Mouse (Mus musculus) embryonic facial prominence, embryonic 11.5 days (tissue): Measurements from ENCODE around the gene Kcnj10. TPM values are rescaled to one million over a fixed set of nuclear protein-coding genes. Genes with fewer than 3 reads are reported as not detected.

Source experiments
- ATAC-seq: fragments of 200-750 bp; cut with Nextera tagmentation; replicated peaks from 2 replicates; pipeline ENCODE4 v1.8.0; 2017; ENCODE audit warnings: low read depth; ENCODE audit not compliant: insufficient number of reproducible peaks, low FRiP score, low TSS enrichment
- DNase-seq: peaks from one replicate; pipeline ENCODE4 v3.0.0-alpha.2; 2015; ENCODE audit warnings: low spot score
- H3K27ac ChIP-seq: fragments of 300-500 bp; sonication (generic); replicated peaks from 2 replicates; pipeline ENCODE4 v1.5.1; 2014; ENCODE audit warnings: mild to moderate bottlenecking, low read depth, low read length, control low read depth
- H3K27me3 ChIP-seq: fragments of 300-500 bp; sonication (generic); 2 replicates; pipeline ENCODE4 v1.6.1; 2014; ENCODE audit warnings: mild to moderate bottlenecking, low read length, moderate library complexity, mixed read lengths; ENCODE audit not compliant: control insufficient read depth, insufficient read depth
- H3K36me3 ChIP-seq: fragments of 300-500 bp; sonication (generic); replicated peaks from 2 replicates; pipeline ENCODE4 v1.6.1; 2014; ENCODE audit warnings: low read depth, mild to moderate bottlenecking, low read length, moderate library complexity, mixed read lengths; ENCODE audit not compliant: control insufficient read depth, insufficient read depth
- H3K4me1 ChIP-seq: fragments of 300-500 bp; sonication (generic); 2 replicates; pipeline ENCODE4 v1.6.1; 2014; ENCODE audit warnings: low read length, mixed read lengths; ENCODE audit not compliant: control insufficient read depth, insufficient read depth
- H3K4me2 ChIP-seq: fragments of 300-500 bp; sonication (generic); 2 replicates; pipeline ENCODE4 v1.6.1; 2014; ENCODE audit warnings: low read depth, mild to moderate bottlenecking, control low read depth, low read length, moderate library complexity
- H3K4me3 ChIP-seq: fragments of 300-500 bp; sonication (generic); 2 replicates; pipeline ENCODE4 v1.5.1; 2014; ENCODE audit warnings: low read depth, low read length, control low read depth
- H3K9ac ChIP-seq: fragments of 300-500 bp; sonication (generic); replicated peaks from 2 replicates; pipeline ENCODE4 v1.6.1; 2014; ENCODE audit warnings: mild to moderate bottlenecking, control low read depth, low read length
- H3K9me3 ChIP-seq: fragments of 300-500 bp; sonication (generic); replicated peaks from 2 replicates; pipeline ENCODE4 v1.6.1; 2016; ENCODE audit warnings: mild to moderate bottlenecking, low read length, inconsistent platforms, mixed read lengths; ENCODE audit not compliant: control insufficient read depth
- WGBS: fragments of 180-500 bp; shearing (Covaris S2); extraction: QIAGEN DNeasy Blood & Tissue Kit; methylation state at CpG from one replicate; pipeline ENCODE4 v1.1.7; 2014; 5-methylcytosine and 5-hydroxymethylcytosine counted together
- polyA plus RNA-seq: library from polyadenylated mRNA; unstranded; fragments of >200 nt; fragmentation: Nextera tagmentation; extraction: Ambion mirVana; gene quantifications from 2 replicates; pipeline ENCODE4 v1.2.1, GENCODE M21; 2014

The Kcnj10 gene
- polyA plus RNA-seq, 1 experiment from 2014 or later = 0.11 TPM

DNA sequence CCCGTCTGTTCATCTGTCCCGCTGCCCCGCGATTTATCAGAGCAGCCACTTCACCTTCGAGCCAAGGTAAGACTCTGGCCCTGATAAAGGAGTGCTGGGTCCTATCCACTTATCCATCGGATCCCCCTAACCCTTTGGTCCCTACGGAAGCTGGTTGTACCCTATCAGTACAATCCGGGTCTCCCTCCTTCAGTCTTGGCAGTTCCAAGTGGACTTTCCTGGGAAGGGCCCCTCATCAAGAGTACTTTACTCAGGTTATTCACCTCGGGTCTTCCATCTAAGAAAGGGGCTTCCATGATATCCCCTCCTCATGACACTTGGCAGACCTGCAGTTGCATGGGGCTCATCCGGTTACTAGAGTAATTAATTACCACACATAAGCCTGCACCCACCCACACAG is 376 bp downstream of the Kcnj10 start:
- peak overlapping the region; percentile 33 for H3K4me3 ChIP-seq
- H3K27me3 ChIP-seq = peaks cover 20% of the 10 kb centered on the region
- no peaks in the 10 kb centered on the region for H3K4me1 ChIP-seq
- no peaks in the 10 kb centered on the region for H3K36me3 ChIP-seq
- DNase-seq = no peak
- H3K27ac ChIP-seq = no peak overlapping the region
- H3K9ac ChIP-seq = no peak overlapping the region
- peak; percentile 50; the same call in 1 of the 2 replicates for ATAC-seq
- 22% methylated on average over 10 of the region's 10 CpGs for WGBS
- H3K9me3 ChIP-seq = no peaks in the 10 kb centered on the region
- peak overlapping the region; percentile 60 for H3K4me2 ChIP-seq

DNA sequence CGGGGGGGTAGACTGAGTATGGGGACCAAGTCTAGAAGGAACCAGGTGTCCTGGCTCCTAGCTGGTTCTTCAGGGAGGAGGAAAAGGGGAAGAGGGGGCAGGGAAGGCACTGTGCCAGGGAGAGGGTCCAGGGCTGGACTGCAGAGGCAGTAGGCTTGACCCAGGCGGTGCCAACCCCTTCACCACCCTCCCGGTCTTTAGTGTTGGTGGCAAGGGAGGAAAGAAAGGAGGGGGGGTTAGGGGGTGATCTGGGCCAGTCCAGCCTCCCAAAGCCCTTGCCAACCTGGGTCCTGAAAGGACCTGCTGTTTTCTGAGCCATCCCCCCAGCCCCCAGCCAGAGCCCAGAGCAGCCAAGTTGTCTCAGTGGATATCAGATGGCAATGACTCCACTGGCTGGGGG is 1.7 kb downstream of the Kcnj10 start:
- WGBS = 80% methylated on average over 3 of the region's 3 CpGs
- Histone ChIP-seq H3K27me3 (peaks cover 20% of the 10 kb centered on the region), H3K36me3 (no peaks in the 10 kb centered on the region), H3K9me3 (no peaks in the 10 kb centered on the region), H3K27ac (no peak overlapping the region), H3K4me3 (no peak overlapping the region), H3K4me2 (no peak overlapping the region), H3K9ac (no peak overlapping the region), H3K4me1 (no peaks in the 10 kb centered on the region)
- DNase-seq = no peak
- no peak for ATAC-seq

DNA sequence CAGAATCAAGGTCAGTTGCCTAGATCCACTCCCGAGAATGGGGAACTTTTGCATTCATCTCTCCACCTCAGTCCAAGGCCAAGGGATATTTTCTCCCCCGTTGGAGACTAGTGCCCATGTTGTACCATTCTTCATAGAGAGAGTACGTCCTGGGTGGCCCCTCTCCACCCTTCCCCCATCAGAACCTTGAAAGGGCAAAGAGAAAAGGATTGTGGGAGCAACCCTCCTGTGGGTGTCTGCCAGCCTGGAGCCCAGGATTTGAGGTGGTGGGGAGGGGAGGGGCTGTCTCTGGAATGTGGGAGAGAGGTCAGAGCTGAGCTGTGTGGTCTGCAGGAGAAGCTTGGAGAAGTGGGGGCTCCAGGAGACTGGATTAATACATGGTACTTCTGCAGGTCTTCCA is 2.9 kb downstream of the Kcnj10 start:
- no peak overlapping the region for H3K9ac ChIP-seq
- peaks cover 20% of the 10 kb centered on the region for H3K27me3 ChIP-seq
- no peak overlapping the region for H3K4me2 ChIP-seq
- no peak for ATAC-seq
- no peaks in the 10 kb centered on the region for H3K4me1 ChIP-seq
- DNase-seq = no peak
- H3K9me3 ChIP-seq = no peaks in the 10 kb centered on the region
- WGBS = 67% methylated on average over 3 of the region's 3 CpGs
- no peak overlapping the region for H3K4me3 ChIP-seq
- no peaks in the 10 kb centered on the region for H3K36me3 ChIP-seq
- H3K27ac ChIP-seq = no peak overlapping the region

DNA sequence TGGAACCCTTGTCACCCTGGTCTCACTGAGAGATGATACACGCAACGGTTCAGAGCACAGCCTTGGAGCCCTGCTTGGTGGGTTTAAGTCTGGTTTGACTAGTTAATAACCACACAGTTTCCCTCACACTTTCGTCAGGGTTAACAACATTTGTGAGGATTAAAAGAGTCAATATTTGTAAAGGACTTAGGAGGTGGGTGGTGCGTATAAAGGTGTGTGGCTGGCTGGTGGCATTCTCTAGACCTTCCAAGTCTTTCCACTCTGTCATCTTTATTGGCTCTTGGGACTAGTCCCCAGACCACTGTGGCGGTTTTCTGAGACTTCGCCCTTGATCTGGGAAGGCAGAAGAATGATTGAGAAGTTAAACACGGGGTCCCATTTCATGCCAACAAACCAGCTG is 3.8 kb downstream of the Kcnj10 start:
- Histone ChIP-seq H3K4me3 (no peak overlapping the region), H3K4me1 (no peaks in the 10 kb centered on the region), H3K36me3 (no peaks in the 10 kb centered on the region), H3K4me2 (no peak overlapping the region), H3K9me3 (no peaks in the 10 kb centered on the region), H3K9ac (no peak overlapping the region), H3K27me3 (peaks cover 17% of the 10 kb centered on the region), H3K27ac (no peak overlapping the region)
- ATAC-seq (no peak), DNase-seq (no peak)
- 84% methylated on average over 7 of the region's 7 CpGs for WGBS

DNA sequence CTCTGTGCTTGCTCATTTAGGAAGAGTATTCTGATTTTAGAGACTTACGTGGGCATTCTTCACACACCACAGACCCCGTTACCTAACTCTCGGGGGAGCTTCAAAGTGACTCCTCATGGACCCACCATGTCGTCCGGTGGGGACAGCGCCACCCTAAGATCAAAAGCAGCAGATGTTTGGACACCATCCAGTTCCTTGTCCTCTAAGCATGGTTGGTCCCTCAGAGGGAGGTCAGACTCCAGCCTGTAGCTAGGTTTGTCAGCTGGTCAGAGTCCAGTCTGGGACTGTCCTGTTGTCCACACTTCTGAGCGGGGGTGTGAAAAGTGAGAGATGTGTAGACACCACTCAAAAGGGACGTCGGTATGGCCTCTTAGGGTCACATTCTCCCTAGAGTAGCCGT is 5.7 kb downstream of the Kcnj10 start:
- no peak for DNase-seq
- Histone ChIP-seq H3K27ac (no peak overlapping the region), H3K4me2 (no peak overlapping the region), H3K9ac (no peak overlapping the region), H3K9me3 (no peaks in the 10 kb centered on the region), H3K36me3 (no peaks in the 10 kb centered on the region), H3K27me3 (peaks cover 3% of the 10 kb centered on the region), H3K4me3 (no peak overlapping the region), H3K4me1 (no peaks in the 10 kb centered on the region; the same call in 1 of the 2 replicates)
- WGBS = 83% methylated on average over 10 of the region's 10 CpGs
- no peak for ATAC-seq

DNA sequence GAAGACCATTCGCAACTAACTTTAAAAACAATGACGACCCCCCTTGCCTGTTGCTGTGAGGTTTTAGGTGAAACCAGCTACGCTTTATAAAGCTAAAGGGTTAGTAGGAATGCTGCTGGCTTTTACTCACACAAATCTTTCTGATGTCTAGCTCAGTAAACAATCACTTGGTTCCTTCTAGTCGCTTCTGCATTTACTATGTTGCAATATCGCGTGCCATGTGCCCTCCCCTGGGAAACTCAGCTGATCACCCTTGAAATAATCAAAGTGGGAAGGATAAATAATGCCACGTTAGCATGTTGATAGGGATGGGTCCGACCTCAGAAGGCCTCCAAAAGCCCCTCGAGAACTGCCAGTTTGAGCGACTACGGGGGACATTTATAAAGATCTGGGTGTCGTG is 6.4 kb downstream of the Kcnj10 start:
- DNase-seq (no peak), ATAC-seq (no peak)
- H3K36me3 ChIP-seq = no peaks in the 10 kb centered on the region
- H3K4me1 ChIP-seq = no peaks in the 10 kb centered on the region; the same call in 1 of the 2 replicates
- WGBS = 90% methylated on average over 12 of the region's 12 CpGs
- H3K4me2 ChIP-seq = no peak overlapping the region
- H3K4me3 ChIP-seq = no peak overlapping the region
- H3K27me3 ChIP-seq = no peaks in the 10 kb centered on the region; the same call in 1 of the 2 replicates
- H3K27ac ChIP-seq = no peak overlapping the region
- no peaks in the 10 kb centered on the region for H3K9me3 ChIP-seq
- no peak overlapping the region for H3K9ac ChIP-seq

DNA sequence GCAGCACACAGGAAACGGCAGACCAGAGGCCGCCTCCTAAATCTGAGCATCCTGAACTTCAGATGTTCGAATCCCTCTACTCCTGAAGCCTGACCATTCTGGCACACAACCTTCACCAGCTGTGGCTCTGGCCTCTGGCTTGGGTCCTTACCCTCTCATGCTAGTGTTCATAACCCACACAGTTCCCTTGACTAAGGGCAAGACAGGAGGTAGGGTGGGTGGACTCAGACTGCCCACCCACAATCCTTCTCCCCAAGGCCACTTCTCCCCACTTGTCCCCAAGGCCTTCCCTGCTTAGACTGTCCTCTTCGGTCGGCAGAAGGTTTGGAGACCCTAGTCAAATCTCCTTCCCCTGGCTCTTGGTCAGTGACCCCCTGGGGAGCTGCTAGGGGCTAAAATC is 8.5 kb downstream of the Kcnj10 start:
- DNase-seq = no peak
- no peaks in the 10 kb centered on the region; the same call in 1 of the 2 replicates for H3K4me1 ChIP-seq
- WGBS = 58% methylated on average over 5 of the region's 5 CpGs
- no peak overlapping the region for H3K9ac ChIP-seq
- no peak overlapping the region for H3K4me2 ChIP-seq
- no peaks in the 10 kb centered on the region for H3K36me3 ChIP-seq
- H3K27me3 ChIP-seq = no peaks in the 10 kb centered on the region
- ATAC-seq = no peak; the same call in 1 of the 2 replicates
- no peak overlapping the region for H3K27ac ChIP-seq
- no peaks in the 10 kb centered on the region for H3K9me3 ChIP-seq
- no peak overlapping the region for H3K4me3 ChIP-seq

DNA sequence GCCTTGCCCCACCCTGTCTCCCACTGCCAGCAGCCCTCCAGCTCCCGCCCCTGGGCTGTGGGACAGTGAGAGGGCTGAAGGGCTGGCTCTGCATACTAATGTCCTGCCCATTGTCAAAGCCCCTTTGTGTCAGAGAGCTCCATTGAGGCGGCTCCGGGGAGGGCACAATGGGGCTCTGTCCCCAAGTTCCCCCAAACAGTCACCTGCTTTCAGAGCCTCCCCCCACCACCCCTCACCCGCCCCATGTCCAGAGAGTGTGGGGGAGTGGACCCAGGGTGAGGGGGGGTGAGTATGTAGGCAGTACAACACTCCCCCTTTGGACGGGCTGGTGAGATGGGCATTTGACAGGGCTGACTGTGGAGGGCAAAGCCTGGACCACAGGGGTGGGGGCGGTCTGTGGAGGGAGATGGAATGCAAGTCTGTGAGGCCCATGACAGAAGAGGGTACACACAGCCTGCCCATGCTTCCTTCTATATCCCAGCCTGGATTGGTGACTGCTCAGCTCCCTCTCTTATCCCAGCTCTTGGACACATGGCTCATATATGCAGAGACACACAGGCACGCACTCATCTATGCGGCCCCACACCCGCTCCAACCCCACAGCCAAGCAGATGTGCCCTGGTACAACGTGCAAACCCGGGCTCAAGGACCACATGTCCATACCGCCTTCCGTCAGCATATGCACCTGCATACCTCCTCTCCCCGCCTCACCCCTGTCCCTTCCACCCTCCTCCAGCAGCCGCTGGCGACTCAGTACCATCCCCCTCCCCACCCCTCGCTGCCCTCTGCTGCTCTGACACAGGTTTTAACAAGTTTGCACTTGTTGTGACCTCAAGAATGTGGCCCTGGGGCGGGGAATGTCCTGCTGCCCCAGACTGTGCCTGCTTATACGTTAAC is 9.2 kb downstream of the Kcnj10 start:
- Histone ChIP-seq H3K27me3 (no peaks in the 10 kb centered on the region), H3K9ac (0 out of 2 replicates have a peak overlapping the region, but pooled peaks have one; percentile 7), H3K4me3 (no peak overlapping the region), H3K36me3 (no peaks in the 10 kb centered on the region), H3K9me3 (no peaks in the 10 kb centered on the region), H3K27ac (0 out of 2 replicates have a peak overlapping the region, but pooled peaks have one; percentile 5), H3K4me2 (no peak overlapping the region), H3K4me1 (no peaks in the 10 kb centered on the region; the same call in 1 of the 2 replicates)
- WGBS = 5% methylated on average over 19 of the region's 19 CpGs
- ATAC-seq (peak; percentile 93), DNase-seq (peak; percentile 60)
